Mouse (Mus musculus) inflammation-experienced regulatory T-cells, adult 6 months (primary cell): ENCODE results near the gene Rnf130. TPM values are rescaled to one million over a fixed set of nuclear protein-coding genes. Genes with fewer than 3 reads are reported as not detected.

ENCODE experiments used
- ATAC-seq: one replicate; pipeline ENCODE4 v1.8.0; 2017
- polyA plus RNA-seq, 3 experiments: library from polyadenylated mRNA; unstranded; fragments of 100-300 nt; shearing (Covaris generic); gene quantifications; one replicate each; pipeline ENCODE4 v1.2.1; 2017

Rnf130 gene
- polyA plus RNA-seq, 3 experiments from 2014 or later: 1.1 to 4.2 (median 3.5) TPM

- no peak for ATAC-seq
Observed at GRCm38 (mm10) chr11:50025721-50026520, 775 bp downstream of the Rnf130 start.

DNA sequence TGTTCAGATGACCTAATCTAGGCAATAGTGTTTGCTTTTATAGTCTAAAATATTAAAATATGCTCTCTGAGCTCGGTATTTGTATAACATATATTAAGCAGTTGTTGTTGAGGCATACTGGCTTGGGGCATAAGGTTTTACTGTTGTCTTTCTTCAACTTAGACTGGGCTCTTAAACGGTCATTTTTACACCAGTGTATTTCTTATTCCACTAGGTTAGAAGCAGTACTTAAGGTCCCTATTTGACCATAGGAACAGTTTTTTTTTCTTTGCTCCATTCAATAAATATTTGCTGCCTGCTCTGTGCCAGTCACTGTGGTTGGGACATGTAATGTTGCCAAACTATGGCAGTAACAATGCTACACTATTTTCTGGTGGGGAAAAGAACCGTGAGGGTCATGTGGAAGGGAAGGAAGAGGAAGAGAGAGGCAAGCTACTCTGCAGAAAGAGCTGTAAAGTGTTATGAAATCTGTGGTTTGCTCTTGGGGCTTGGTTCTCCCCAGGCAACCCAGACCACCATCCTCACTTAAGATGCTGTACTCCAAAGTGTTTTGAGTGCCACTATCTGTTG lies 1.5 kb downstream of the Rnf130 start:
- ATAC-seq: no peak

DNA sequence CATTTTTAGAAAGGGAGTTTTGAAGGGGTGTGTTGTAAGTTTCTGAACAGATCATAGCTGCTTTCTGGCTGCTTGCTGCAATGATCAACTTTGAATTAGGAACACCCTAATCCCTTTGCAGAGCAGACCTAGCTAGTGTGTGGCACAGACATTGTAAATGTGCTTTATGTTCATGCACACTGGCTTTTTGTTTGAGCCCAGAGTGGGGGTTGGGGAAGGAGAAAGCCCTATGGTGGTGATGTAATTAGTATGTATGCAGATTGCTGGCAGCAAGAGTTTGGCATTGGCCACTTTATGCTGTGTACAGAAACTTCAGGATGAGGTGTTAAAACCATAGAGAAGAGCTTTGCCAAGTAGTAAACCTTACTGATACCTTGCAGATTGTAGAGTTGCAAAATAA lies 3.3 kb downstream of the Rnf130 start:
- ATAC-seq: no peak

DNA sequence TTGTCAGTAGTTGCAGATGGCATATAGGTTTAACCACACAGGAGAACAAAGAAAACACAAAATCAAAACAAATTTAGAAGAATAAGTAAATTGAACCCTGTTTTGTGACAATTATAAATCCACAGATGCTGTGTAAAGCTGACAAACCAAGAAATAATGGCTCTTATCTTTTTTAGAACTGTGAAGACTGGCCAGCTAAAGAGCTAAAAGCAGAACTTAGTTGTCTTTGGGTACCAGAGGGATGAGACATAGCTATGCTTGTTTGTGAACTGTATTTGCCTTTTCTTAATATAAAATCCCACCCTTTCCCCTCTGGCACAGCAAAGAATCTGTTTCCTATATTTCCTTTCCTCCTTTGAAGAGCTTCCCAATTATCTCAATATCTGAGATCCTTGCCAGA lies 9.0 kb downstream of the Rnf130 start:
- ATAC-seq: no peak

GRCm38 (mm10) chr11:50035726-50036125 lies 10.6 kb downstream of the Rnf130 start:
- no peak for ATAC-seq

DNA sequence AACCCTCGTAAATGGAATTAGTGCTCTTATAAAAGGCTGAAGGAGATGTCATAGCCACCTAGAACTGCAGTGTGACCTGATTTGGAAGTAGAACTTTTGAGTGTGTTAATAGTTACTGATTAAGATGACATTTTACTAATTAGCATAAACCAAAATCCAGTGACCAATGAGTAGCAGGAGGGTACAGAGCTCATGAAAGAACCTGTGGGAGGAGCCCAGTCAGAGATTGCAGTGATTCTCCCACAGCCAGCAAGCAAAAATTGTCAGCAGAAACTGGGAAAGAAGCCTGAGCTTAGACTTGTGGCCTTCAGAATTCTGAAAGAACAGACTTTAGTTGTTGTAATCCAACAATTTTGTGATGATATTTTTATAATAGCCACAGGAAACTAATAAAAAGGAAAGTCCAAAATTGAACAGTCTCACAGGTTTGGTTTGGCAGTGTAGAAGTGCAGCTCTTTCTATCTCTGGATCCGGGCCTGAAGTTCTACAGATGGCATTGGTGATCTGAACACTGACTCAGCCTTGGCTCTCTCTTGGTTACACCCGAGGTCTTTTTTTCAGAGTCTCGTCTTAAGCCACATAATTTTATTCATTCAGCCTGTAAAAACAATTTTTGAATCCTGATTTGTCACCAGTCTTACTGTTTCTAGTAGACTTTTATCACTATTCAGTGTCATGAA lies 11.8 kb downstream of the Rnf130 start:
- no peak for ATAC-seq

DNA sequence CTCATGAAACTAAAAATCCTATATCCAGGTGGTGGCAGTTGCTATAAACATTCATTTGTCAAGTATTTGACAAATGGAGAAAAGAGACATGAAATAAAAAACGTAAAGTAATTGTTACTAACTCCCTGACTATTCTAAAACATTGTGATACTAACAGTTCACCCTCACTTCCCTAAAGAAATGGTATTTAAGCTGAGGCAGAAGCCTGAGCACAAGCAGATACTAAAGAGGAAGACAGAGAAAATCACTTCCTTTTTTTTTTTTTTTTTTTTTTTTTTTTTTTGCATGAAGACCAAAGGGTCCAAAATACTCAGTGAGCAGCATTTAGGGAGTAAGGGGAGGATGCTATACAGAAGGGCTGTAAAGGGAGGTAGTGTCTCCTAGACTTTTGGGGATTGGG lies 13.6 kb downstream of the Rnf130 start:
- ATAC-seq: no peak

DNA sequence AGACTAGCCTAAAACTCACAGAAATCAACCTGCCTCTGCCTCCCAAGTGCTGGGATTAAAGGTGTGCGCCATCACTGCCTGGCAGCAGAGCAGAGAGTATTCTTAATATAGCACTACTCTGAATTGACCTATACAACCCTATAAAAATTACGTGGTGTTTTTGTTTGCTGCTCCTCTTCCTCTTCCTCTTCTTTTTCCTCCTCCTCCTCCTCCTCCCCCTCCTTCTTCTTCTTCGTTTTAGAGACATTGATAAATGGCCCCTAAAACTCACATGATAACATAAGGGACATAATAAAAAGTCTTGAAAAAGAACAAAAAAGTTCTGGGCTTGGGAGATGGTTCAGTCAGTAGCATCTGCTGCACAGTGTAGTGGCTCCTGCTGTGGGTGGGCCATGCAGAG lies 16.0 kb downstream of the Rnf130 start:
- ATAC-seq: no peak

GRCm38 (mm10) chr11:50042345-50042997 lies 17.3 kb downstream of the Rnf130 start:
- no peak for ATAC-seq

DNA sequence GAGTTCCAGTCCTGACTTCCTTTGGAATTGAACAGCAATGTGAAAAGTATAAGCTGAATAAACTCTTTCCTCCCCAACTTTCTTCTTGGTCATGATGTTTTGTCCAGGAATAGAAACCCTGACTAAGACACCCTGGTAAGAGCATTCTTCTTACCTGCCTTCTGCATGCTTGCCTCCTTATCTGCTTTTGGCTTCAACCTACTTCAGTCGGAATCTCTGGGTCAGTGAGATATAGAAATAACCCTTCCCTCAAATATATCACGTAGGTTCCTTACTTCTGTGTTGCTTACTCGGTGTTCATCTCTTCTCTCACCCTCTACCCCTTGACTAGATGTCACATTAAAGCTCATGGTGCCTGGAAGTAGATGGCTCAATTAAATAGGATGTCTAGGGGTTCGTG lies 19.3 kb downstream of the Rnf130 start:
- no peak for ATAC-seq

DNA sequence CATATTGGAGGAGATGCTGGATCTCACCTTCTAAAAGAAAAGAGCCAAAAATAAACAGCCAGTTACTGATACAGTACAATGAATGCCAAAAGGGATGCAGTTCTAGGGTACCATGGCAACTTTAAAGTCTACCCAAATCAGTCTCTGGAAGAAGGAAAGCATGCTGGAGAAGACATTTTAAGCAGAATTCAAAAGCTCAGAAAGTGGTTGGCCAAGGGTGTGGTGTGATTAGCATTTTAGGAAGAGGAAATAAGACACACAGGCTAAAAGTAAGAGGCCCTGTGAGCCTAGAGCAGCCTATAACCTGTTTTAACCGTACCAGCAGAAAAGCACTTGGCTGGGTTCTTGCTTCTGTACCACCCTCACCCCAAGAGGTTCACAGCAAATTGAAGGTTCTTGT lies 22.5 kb downstream of the Rnf130 start:
- ATAC-seq: no peak

- ATAC-seq: no peak
Observed at GRCm38 (mm10) chr11:50048115-50048514, 23.0 kb downstream of the Rnf130 start.

GRCm38 (mm10) chr11:50050392-50050791 lies 25.2 kb downstream of the Rnf130 start:
- no peak for ATAC-seq

GRCm38 (mm10) chr11:50057713-50058112 lies 32.6 kb downstream of the Rnf130 start:
- no peak for ATAC-seq

DNA sequence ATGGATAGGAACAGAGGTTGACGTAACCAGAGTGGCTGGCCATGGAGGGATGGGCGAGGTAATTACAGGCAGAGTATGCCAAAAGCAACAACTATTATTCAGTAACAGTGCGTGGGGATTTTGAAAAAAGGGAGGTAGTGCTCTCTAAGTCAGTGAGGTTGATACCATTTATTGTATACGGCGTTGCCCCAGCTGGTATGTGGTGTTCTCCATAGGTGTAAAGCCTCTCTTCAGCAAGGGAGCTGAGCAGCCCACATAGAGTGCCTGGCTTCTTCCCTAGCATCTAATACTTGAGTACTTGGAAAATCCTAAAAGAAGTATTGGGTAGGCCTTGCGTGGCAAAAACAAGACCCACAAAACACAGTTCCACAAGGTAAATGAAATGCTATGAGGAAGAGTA lies 33.1 kb downstream of the Rnf130 start:
- no peak for ATAC-seq

DNA sequence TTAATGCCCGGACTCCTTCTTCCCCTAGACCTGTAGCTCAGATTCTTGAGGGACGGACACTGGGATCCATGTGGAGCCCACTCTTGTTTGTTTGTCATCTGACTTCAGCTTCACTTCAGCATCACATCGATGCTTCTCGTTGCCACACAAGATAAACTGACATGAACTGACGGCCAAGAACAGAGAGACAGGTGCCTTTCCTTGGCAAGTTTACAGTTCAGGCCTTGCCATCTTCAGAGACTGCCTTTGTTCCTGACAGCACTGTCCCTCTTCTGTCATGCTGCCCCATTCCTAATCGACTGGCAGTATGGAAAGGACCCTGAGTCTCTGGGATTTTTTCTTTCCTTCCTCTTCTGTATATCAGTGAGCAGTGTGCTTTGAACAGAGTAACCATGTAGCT lies 33.9 kb downstream of the Rnf130 start:
- no peak for ATAC-seq

DNA sequence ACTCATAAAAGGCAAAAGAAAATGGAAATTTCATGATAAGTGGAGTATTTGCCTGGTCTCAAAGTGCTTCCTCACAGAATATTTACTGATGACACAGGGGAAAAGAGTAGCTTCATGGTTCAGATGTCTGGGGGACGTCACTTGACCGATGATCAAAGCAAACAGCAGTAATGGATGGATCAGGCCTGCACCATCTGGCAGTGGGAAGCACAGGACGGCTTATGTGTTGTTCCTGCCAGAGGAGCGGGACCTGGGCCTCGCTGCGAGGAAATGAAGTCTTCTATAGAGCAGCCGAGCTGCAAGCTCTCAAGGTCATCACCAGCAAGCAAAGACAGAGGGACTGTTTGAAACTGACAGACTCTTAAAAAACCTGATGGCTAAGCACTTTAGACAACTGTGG lies 37.0 kb downstream of the Rnf130 start:
- no peak for ATAC-seq

DNA sequence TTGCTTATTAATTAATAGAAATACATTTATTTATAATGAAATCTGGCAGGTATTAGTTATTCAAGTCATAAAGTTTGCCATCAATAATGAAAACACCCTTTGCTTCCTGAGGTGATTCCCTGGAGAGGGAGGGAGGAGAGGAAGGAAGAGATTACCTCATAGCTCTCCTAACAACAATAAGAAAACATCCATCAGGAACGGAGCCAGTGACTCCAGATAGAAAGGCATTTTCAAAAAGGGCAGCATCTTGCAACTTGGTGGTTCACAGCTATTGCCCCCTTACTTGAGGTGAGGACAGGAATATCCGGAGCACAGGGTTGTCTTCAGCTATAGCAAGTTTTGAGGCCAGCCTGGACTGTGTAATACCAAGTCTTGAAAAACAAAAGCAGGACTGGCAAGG lies 40.9 kb downstream of the Rnf130 start:
- no peak for ATAC-seq

DNA sequence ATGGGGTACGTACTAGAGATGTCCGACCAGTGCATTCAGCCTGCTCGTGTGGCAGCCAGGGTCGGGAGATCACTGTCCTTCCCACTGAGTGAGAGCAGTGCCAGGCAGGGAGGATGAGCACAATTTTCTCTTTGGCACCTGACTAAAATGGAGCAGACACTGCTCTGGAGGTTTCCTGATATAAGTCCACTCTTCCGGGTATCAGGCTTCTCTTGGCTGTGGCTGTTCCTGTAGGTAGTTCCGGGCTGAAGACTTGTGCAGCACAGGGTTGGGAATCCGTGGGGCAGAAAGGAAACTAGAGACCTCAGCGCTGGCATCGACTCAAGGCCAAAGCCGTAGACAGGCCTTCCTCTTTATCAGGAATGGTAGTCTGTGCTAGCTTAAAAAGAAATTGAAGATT lies 48.7 kb downstream of the Rnf130 start:
- no peak for ATAC-seq

DNA sequence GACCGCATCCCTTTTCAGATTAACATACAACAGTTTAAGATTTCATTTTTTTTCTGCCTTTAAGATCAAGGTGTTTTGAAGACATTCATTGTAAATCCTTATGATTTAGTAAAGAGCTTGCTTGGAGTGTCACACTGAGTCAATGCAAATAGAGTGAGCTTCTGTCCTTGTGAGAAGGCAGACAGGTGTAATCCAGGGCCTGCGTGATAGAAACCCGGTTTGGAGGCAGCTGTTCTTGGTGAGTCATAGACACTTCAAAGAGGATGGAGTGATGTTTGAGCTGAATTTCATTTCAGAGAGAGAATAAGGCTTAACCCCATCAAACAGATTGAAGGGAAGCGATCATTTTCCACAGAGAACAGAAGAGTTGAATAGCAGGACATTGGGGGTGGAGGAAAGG lies 51.6 kb downstream of the Rnf130 start:
- ATAC-seq: no peak

- no peak for ATAC-seq
Observed at GRCm38 (mm10) chr11:50081365-50082190, 56.4 kb downstream of the Rnf130 start.

DNA sequence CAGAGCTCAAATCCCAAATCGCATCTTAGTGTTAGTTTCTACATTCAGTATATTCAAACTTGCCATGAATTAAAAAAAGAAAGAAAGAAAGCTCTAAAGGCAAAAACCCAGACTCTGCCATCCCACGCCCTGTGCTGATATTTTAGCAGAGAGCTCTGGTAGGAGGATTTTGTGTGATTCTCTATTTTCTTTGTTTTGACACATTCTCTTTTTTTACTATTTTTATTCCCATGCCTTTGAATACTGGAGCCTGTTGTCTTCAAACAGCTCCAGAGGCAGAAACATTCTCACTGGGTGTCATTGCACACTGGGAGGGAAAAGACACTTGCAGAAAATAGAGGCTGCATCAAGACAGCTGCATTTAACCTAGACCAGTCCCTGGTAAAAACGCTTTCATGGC lies 61.1 kb downstream of the Rnf130 start:
- no peak for ATAC-seq

DNA sequence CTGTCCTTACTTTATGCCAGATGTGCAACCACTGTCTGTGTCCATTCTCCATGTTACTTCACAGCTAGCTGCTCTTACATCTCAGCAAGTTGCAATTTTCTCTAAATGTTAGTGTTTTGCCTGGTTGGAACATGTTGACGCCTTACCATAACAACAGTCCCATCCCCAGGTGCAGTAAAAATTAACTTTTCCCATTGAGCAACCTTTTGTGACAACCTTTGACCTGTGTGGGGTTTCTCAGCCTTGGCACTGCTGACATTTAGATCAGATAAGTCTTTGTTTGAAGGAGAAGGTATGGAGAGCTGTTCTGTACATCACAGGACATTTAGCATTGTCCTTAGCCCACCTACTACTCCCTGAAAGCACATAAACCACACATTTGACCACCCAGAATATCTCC lies 64.7 kb downstream of the Rnf130 start:
- ATAC-seq: no peak
